Mouse (Mus musculus): Measurements from ENCODE around the gene Rbms3.

Gene Rbms3

DNA sequence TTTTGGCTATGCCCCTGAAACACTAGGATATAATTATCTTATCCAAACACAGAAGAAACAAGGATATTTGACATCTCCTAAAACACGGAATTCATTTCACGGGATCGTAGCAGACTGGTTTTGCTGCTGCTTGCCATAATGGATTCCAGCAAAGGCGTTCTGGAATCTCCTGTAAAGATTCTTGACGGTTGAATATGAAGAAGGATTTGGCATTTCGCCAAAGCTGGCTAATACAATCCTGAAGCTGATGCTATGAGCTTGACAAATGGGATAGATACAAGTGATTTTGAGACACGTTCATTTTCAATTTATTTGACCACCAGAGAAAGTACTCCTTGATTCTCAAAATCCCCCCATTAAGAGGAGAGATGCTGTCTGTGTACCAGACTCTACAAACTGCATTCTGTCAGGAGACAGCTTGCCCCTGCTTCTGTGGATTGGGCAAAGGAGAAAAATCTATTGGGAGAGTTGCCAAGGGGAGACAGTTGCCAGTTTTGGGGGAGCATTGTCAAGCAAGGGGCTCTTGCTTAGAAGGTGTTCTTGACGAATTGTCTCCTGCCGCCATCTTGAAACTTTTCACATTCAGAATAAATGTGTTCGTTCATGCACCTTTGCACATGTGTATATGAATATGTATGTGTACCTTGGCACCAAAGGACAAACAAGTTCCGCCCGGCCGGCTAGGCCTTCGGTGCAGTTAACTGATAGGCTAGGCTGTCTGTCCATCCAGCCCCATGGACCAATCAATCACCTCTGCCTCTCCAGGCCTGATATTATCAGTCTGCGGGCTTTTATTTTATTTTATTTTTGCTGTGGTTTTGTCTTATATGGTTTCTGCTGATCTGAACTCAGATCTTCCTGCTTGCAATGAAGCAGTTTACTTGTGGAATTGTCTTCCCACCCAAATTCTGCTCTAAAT is 442.3 kb downstream of the Rbms3 start:
- no peak for DNase-seq (ENCODE audit: low read depth)

DNA sequence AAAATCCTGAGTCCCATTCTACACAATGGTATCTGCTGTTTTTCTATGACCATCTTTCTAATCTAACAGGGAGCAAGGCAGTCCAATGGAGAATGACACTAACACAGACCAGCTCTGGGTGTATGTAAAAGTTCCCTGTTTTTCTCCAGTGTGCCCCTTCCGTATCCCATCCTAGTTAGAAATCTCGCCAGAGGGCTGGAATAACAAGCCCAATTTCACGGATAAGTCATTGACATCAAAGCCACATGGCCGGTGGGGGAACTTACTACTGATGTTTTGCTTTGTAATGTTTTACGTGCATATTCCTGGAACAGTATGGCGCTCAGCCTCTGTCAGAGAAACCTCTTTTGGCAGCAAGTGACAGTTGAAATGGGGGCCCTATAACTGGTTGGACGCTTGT is 449.1 kb downstream of the Rbms3 start:
- DNase-seq (ENCODE audit: low read depth): no peak

DNA sequence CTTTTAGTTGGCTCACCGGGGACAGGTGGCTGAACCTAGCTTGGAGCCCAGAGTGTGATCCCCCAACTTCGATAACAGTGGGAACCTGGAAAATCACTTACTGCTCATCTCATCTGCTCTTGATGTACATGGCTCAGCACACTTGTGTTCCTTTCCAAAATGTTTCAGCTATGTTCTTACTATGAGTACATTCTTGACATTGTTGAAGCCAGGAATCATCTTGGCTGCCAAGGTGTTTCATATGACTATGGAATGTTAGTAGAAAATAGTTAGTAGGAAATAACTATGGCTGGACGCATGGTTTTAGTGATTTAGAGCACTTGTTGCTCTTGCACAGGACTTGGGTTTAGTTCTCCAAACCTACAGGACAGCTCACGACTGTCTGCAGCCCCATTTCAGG is 451.3 kb downstream of the Rbms3 start:
- no peak for DNase-seq (ENCODE audit: low read depth)

DNA sequence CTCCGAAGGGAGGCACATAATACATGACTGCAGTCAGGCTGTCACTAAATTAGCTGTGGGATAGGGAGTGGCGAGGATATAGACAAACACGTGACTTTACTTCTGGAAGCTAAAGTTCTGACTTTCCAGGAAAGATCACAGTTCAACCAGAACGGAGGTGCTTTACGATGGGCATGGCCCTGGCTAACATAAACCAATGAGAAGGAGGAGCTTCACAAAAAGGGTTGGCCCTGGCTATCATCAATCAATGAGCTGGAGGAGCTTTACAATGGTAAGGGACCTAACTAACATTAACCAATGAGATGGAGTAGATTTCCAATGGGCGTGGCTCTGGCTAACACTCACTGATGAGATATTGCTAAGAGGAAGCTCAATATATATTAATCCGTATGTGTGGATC is 457.2 kb downstream of the Rbms3 start:
- no peak for DNase-seq (ENCODE audit: low read depth)

DNA sequence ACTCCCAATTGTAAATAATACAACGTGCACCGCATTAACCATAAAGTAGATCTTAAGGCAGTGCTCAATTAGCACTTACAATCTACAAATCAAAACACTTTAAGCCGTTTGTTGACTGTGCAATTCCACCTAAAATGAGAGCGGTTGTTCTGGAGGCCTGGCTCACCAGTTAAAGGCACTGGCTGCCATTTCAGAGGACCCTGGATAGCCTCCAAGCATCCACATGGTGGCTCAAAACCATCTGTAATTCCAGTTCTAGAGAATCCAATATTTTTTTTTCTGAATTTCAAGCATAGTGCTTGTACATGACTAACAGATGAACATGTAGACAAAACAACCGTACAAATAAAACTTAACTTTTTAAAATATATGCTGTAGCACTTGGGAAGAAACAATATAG is 460.5 kb downstream of the Rbms3 start:
- no peak for DNase-seq (ENCODE audit: low read depth)

DNA sequence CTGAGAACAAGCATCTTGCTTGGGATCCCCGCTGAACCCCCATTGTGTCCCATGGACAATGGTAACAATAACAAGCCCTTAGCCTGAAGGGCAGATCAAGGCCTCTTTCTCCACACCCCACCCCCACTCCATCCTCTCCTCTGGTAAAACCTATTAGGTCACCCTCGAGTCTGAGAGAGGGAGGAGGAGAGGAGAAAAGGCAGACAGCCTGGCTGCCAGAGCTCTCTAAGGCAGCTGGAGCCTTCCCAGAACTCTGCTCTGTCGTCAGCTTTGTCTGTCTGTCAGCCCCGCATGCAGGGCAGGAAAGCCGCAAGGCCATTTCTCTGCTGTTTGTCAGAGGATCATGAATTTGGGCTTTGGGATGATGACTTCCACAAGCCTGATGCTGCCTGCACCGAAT is 466.6 kb downstream of the Rbms3 start:
- DNase-seq (ENCODE audit: low read depth): peak; percentile 76

DNA sequence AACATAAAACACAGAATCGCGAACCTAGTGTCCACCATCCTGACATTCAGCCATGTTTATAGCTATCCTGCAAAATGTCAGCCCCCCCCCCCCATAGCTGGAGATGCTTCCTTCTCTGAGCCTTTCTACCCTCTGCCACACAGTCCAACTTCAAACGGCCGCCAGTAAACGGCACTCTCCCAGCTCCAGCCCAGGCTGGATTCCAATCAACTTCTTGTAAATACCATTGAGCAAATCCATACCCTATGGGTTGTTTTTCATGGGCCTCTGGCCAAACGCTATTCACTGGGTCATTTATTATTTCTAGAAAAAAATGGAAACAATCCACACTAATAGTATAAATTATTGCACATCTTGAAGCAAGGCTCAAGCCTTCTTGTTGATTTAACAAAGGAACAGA is 468.6 kb downstream of the Rbms3 start:
- DNase-seq (ENCODE audit: low read depth): no peak

DNA sequence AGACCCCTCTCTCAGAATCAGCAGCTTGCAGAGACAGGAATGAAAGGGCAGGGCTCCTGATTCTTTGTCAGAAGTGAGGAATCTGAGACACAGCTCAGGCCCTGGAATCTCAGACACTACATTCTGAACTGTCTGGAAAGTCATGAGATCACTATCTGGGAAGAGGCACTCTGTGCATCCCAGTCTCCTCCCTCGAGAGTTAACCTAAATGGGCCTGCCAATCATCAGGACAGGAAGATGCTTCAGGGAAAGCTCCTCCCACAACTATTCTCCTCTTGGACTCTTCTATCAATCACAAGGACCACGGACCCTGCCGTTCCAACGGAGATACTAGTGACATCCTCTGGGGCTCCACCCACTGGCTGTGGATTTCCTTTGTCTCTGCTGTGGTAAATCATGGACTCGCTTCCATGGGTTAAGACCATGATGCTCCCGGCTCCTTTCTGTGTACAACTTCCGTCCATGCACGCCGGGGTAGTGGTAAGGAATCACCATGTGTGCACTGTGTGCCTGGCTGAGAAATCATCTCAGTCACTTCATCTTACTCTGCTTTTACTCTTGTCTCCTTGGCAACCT is 473.3 kb downstream of the Rbms3 start:
- DNase-seq (ENCODE audit: low read depth): no peak

DNA sequence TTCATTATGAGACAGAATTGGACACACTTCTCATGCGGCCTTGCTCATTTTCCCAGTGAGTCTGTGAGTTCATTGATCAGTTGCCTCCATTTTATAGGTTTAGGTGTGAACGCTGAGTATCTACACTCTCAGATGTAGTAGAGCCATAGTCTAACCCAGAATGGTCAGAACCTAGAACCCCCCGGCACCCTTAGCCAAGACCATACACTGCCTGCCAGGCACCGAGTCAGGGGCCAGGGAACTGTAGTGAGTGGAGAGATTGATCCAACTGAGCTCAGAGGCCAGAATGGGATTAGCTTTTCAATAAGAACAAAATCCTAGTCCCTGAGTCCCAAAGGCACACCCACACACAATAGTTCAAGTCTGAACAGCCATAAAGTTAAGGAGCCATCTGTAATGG is 475.1 kb downstream of the Rbms3 start:
- DNase-seq (ENCODE audit: low read depth): no peak

DNA sequence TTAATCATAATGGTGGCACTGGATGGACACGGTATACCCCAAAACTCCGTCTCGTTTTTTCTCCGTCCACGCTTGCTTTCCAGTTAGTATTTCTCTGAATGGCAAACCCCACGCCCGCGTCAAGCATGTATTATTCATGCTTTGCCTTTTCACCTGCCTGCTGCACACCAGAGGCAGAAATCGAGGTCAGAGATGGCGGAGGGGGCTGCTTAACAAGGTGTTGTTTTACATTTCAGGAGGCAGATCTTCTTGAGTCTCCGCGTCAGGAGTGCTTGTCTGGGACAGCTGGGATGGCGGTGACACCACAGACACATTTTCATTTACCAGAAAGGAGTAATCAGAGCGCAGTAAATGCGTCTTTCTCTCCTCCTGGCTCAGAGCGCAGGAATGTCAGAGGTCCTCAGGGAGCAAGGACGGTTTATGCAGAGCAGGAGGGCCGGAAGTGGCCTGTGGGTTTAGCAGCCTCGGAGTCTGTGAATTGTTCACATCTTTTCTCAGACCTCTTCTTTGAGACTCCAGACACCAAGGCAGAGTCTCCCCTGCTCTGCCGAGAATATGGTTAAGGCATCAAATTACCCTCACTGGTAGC is 475.9 kb downstream of the Rbms3 start:
- DNase-seq (ENCODE audit: low read depth): no peak

DNA sequence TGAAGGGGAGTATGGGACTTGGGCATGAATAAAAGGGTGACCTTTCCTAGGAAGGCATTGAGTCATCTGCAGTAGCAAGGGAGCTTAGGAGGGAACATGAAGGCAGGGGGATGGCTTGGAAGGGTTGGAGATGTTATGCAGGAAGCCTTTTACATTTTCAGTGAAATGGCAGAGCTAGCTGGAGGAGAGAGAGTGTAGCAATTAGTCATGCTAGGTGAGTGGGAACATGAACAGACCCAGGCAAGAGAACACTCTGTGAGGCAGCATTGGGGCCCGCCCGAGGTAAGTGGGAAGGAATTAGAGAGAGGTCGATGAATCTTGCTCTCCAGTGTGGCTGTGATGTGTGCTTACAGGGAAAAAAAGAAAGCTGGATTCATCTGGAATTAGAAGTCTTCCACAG is 477.8 kb downstream of the Rbms3 start:
- no peak for DNase-seq (ENCODE audit: low read depth)

DNA sequence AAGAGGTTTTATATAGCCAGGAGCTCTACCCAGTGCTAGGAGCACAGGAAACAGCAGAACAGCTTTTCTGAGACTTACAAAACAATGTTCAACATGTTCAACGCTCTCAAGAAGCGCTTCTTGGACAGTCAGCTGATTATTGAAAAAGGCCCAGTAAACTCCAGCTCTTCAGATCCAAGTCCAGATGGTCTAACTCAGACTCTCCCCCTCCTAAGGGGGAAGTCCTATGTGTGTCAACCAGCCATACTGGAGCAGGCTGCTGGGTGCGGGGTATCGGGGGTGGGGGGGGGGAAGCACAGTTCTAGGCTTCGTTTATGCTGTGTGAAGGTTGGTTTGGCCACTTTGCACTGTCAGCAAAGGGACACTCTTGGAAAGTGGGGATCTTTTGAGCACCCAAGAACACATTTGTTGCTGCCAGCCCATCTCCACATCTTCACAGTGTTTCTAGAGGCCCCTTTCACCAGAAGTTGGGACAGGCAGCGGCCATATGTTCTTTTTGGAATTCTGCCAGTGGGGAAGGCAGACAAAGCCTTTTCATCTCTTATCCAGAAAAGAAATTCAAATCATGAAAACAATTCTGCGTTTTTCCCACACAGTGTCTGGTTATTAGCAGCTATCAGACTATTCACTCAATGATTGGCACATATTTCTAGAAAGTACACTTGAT is 485.5 kb downstream of the Rbms3 start:
- DNase-seq (ENCODE audit: low read depth): no peak

DNA sequence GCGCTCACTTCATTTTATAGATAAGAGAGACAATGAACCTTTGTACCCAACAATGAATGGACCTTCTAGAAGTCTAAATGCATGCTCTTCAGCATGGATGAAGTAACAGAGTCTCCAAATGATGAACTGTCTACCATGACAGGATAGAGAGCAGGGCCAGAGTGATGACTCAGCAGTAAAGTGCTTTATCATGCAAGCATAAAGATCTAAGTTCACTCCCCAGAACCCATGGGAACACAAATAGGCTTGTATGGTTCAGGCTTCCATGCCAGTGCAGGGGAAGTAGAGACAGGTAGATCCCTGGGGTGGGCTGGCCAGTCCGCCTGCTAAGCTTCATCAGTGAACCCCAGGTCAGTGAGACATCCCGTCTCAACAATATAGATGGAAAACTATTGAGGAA is 489.7 kb downstream of the Rbms3 start:
- DNase-seq (ENCODE audit: low read depth): no peak

DNA sequence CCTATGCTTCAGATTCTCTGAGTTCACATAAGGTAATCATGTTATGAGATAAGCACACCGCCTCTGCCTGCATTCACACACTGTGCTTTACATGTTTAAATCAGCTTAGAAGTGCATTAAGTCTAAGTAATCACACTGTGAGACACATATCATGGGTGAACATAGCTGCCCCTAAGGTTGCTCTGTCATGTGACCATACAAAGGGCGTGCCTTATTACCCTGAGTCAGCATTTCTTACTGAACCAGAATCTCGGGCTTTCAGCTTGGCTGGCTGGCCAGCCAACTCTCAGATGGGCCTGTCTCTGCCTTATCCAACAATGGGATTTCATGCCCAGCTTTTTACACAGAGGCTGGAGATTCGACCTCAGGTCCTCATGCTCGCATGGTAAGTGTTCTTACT is 493.3 kb downstream of the Rbms3 start:
- DNase-seq (ENCODE audit: low read depth): no peak

DNA sequence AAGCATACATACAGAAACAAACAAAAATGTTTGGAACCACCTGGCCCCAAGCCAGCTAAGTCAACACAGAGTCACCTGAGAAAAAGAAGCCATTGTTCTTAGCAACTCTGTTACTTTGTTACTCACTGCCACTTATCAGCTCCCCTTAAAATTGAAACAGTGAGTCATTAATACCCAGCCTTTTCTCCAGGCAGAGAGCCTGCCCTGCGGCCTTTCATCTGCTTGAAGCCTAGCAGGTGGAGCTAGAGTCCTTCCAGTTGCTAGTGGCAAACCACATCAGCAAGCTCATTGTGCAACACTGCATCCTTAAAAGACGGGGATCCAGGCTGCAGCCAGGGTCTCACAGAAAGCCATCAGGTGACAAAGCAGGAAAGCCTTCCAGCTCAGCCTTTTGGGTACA is 495.7 kb downstream of the Rbms3 start:
- DNase-seq (ENCODE audit: low read depth): no peak

DNA sequence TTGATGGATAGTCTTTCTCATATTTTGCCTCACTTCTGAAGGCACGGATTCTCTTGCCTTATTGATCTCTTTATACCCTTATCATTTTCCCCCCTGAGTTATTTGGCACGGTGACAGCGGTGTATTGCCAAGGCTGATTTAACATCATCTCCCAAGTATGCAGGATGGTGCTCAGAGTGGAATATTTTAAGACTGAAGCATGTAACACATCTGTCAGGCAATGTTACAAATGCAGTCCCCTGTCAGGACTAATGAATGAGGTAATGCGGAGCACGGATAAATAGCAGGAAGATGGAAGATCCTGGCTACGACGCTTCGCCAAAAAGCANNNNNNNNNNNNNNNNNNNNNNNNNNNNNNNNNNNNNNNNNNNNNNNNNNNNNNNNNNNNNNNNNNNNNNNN is 502.9 kb downstream of the Rbms3 start:
- DNase-seq (ENCODE audit: low read depth): no peak

DNA sequence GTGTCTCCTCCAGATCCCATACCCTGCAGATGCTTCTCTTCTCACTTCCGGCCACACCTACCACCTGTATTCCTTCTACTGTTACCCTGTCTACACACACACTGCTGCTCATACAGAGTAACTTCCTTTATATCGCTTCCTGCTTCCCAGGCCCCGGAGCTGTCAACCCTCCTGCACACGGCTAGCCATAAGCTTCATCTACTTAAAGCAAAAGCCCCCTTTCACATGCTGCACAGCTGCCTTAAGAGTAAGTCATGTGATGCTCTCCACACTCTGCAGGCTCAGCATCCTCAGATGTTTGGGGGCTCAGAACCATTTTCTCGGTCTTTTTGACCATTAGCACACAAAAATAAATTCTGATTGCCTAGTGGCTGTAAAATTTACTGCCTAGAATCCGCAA is 503.9 kb downstream of the Rbms3 start:
- no peak for DNase-seq (ENCODE audit: low read depth)

DNA sequence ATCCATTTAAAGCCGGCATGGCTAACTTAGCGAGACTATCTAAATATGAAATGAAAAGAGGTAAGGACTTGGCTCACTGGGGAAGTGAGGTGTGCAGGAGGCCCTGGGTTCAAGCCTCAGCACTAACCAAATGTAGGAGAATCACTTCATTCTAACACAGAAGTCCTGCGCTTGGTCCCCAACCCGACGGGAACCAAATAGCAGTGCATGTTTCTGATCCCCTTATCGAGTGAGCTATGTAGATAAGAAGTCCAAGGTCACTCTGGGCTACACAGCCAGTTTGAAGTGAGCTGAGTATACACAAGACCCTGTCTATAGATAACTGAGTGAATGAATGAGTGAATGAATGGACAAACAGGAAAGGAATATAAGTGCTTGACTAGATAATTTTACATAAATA is 508.1 kb downstream of the Rbms3 start:
- DNase-seq (ENCODE audit: low read depth): no peak

DNA sequence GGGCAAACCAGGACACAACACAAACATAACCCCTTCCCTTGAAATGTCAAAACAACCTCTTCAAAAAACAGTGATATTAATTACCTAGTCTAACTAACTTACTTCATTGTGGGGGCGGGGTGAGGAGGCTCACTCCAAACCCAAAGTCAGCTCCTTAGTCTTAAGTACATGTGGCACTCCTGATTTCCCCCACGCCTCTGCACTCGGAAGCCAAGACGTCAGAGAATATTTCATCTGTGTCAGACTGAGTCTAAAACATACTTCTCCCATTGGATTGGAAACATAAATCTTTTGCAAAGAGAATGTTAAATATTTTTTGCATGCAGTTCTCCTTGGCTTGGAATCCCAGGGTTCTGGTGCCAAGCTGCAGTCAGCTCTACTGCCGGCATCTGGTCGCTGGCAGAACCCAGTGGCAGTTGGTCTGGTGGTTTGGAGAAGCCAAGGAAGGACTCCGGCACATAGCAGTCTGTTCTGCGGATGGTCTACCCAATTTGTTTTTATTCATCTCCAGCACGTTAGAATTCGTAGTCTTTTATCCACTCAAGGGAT is 512.5 kb downstream of the Rbms3 start:
- peak; percentile 39 for DNase-seq (ENCODE audit: low read depth)

DNA sequence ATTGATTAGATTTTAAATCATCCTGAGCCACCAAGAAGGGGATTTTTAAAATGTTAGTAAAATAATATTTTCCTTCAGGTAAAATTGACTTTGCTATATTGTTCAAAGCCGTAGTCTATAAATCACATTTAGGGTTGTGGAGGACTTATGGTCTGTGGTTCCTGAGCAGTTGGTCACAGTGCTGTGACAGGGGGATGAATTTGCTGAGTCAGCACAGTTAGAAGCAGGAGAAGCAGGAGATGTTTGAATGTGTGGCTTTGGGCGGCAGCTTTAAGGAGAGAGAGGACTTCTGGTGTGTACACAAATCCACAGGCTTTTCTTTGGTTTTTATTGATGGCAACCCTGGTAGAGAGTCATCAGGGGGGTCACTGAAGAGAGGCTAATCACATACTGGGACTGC is 514.1 kb downstream of the Rbms3 start:
- DNase-seq (ENCODE audit: low read depth): no peak

DNA sequence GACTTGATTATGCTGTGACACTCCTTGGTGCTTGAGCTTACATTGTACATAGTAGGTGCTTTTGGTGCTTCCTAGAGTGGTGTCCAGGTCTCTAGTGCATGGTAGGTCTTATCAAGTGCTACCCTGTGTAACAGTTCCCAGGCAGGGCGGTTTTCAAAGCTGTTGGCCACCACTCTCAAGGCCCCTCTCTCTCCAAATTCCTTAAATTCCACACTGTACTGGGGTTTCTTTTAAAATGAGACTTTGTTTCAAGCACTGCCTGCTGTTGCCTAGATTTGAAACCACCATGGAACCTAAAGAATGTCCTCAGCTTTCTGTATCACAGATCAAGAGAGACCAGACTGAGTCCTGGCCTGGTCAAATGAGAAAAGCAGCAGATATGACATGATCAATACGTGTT is 516.1 kb downstream of the Rbms3 start:
- DNase-seq (ENCODE audit: low read depth): no peak

DNA sequence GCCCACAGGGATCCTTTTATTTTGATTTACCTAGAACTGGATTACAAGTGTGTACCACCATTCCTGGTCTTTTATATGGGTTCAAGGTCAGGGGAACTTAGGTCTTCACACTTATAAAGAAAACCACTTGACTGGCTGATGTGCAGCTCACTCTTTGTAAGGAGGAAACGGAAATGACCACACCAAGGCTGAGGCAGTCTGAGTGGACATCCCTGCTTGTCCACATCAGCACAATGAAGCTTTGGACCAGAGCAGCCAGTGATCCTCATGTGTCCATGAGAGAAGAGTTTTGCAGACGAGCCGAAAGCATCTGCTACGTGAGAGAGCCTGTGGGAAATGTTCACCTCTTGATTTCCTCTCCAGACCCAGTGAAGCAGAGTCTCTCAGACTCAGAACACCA is 521.8 kb downstream of the Rbms3 start:
- DNase-seq (ENCODE audit: low read depth): no peak
